Mouse (Mus musculus) right cerebral cortex, postnatal 4 days (tissue): ENCODE results near the gene Ddx56.

Source experiments
- DNase-seq: peaks from one replicate; pipeline ENCODE4 v3.0.0-alpha.2; 2022

The Ddx56 gene

GRCm38 (mm10) chr11:6267320-6268254 is at the start of gene Ddx56:
Gene Ddx56, minus strand, starts transcription at chr11:6267772.
- DNase-seq: peak; percentile 87

GRCm38 (mm10) chr11:6316821-6317220 is 49.2 kb upstream of the Ddx56 start:
- DNase-seq: no peak

- no peak for DNase-seq
Observed at GRCm38 (mm10) chr11:6313874-6314406, 46.4 kb upstream of the Ddx56 start.

- no peak for DNase-seq
Observed at GRCm38 (mm10) chr11:6308181-6308580, 40.6 kb upstream of the Ddx56 start.

- no peak for DNase-seq
Observed at GRCm38 (mm10) chr11:6305943-6306430, 38.4 kb upstream of the Ddx56 start.

- no peak for DNase-seq
Observed at GRCm38 (mm10) chr11:6302793-6303192, 35.2 kb upstream of the Ddx56 start.

DNA sequence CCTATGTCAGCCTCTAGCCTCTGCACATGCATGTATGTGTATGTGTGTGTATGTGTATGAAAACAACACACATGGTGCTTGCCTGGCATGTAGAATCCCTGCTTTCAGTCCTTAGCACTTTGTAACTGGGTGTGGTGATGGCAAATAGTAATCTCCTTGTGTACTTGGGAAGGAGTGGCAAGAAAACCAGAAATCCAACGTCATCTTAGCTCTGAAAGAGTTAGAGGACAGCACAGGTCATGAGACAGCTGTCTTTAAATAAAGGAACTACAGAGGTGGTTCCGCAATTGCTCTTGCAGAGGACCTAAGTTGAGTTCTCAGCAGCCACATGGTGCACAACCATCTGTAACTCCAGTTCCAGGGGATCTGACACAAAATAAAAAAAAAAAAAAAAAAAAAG is 31.9 kb upstream of the Ddx56 start:
- DNase-seq: no peak

GRCm38 (mm10) chr11:6296077-6296476 is 28.5 kb upstream of the Ddx56 start:
- DNase-seq: no peak

- no peak for DNase-seq
Observed at GRCm38 (mm10) chr11:6294632-6295031, 27.1 kb upstream of the Ddx56 start.

- no peak for DNase-seq
Observed at GRCm38 (mm10) chr11:6293601-6294000, 26.0 kb upstream of the Ddx56 start.

GRCm38 (mm10) chr11:6292988-6293349 is 25.4 kb upstream of the Ddx56 start:
- DNase-seq: no peak

GRCm38 (mm10) chr11:6292116-6292987 is 24.8 kb upstream of the Ddx56 start:
- peak; percentile 38 for DNase-seq

DNA sequence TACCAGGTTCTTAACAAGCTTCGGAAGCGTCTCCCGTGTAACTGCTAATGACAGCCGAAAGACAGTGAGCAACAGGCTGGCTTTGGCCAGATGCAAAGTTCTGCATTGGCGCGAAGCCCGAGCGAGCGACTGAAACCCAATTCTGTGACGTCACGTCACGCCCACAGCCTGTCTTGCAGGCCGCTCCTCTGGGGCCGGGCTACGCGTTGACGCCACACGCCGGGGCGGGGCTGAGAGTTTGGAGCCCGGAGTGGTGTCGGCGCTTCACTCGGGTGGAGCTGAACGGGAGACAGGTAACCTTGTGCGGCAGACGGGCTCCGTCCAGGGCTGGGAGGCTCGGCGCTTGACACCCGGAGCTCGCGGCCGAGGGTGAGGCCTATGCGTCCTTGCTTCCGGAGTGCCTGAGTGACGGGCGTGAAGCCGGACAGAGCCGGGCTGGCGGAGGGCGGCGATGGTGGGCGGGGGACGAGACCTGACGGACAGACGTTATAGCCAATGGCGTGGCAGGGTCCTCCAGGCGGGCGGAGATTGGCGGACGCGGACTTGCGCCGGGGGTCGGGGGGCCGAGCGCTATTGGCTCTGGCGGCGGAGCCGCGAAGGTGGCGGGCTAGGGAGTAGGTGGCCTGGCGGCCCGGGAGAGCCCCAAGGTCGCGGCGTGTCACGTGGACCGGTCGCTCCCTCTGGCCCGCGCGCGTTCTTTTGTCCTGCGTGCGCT is 24.0 kb upstream of the Ddx56 start, which contains the start of gene Ogdh:
Gene Ogdh, plus strand, starts transcription at position 233 of the 715 bp plus-strand sequence.
- DNase-seq: peak; percentile 97

DNA sequence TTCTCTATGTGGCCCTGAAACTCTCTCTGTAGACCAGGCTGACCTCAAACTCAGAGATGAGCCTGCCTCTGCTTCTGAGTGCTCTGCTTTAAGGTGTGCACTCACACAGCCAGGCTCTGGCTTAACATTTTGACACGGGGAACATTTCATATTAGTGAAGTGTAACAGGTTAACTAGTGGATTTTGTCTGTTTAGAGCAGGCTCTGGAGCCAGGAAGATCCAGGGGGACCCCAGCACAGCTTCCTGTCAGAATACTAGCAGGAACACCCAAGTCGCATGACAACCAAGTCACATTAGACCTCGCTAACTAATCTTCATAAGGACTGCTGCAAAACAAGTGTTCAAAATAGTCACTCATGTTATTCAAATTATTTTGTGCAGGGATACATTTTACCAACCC is 23.3 kb upstream of the Ddx56 start:
- no peak for DNase-seq

DNA sequence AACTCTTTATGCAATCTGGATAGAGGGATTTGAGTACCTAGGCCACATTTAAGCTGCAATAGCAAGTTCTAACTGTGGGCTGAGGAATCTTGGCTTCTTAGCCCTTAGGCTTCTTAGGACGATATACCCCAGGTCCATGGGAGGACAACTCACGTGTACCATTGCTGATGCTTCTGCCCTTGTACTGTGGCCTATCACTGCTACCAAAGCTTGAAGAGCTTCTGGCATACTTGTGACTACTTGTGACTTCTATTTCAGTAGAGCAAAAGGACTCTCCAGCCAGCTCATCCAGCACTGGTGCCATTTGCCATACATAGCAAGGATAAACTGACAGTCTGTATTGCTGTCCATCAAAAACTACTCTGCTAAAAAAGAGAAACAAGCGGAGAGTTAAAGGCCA is 22.6 kb upstream of the Ddx56 start:
- no peak for DNase-seq

DNA sequence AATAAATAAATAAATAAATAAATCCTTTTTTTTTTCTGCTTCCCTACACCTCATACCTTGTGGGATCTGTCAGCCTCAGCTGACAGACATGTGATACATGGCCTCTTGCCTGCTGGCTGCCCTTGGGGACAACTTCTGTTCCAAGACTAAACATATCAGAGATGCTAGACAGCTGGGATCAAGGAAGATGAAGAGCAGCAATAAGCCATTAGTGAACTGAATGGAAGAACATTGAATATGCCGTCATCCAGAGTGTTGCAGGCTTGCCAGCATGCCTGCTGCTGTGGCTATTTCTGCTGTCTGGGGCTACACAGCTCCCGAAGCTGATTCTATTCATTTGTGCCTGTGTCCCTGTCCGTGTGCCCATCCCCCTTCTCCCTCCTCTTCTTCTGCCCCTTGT is 15.4 kb upstream of the Ddx56 start:
- no peak for DNase-seq

DNA sequence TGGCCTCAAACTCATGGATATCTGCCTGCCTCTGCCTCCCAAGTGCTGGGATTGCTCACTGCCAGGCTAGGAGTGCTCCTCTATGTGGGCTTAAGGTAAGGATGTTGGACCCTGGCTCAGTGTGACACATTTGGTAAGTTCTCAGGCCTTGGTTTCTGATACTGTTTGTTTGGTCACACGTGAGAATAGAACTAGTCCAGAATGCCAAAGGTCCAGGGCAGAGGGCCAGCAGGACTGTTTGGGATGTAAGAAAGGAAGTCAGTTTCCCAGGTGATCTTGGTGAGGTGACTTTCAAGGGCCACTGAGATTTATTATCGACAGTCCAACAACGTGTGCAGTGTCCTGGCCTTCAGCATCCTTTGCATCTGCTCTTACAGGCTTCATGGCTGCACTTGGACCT is 8.9 kb upstream of the Ddx56 start:
- no peak for DNase-seq

- no peak for DNase-seq
Observed at GRCm38 (mm10) chr11:6275094-6275484, 7.5 kb upstream of the Ddx56 start.

- peak; percentile 99 for DNase-seq
Observed at GRCm38 (mm10) chr11:6274387-6275093, 7.0 kb upstream of the Ddx56 start, which contains the start of gene Tmed4. Gene Tmed4, minus strand, starts transcription at chr11:6274870.

- no peak for DNase-seq
Observed at GRCm38 (mm10) chr11:6273607-6274006, 6.0 kb upstream of the Ddx56 start.

DNA sequence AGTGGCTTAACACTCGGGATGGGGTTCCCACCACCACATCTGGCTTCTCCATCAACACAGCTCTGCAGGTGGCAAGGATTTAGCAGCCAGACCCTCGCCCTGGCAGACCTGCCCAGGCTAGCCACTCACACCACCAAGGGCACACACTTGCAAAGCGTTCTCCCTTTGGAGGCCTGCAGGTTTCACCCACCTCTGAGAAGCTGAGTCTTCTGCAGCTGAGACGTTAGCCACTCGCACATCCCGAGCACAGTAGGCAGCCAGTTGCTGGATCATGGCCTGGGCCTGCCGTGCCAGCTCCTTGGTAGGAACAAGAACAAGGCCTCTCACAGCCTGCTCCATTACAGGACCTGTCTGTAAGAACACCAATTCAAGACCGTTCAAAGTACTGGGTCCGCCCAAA is 951 bp downstream of the Ddx56 start:
- no peak for DNase-seq
